Mouse (Mus musculus): ENCODE measurements around the gene Crebl2.

Crebl2 gene

GRCm38 (mm10) chr6:134905811-134906210 lies 75.9 kb downstream of the Crebl2 start:
- no peak for DNase-seq (ENCODE audit: low spot score in 2 of 2)
